Mouse (Mus musculus): ENCODE measurements around the gene Otub2. TPM values are rescaled to one million over a fixed set of nuclear protein-coding genes. Genes with fewer than 3 reads are reported as not detected.

Otub2 gene
- total and polyA plus RNA-seq, 3 experiments: 8.4 to 126 (median 12.3) TPM

DNA sequence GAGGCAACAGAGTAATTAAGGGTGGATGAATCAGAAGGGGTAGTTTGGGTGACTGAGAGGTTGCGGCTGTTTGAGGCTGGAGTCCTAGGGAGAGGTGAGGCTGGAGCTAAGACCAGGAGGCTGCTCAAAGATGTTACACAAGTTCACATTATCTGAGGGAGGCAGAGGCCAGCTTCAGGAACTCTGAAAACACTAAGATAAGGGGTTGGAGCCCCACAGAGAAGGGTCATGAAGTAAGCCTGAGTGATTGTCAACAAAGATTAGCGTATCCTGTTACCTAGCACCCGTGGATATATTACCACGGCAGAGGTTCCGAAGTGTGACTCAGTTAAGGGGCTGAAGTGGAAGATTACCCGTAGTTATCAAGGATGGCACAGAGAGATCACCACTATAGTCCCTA lies 5.0 kb downstream of the Otub2 start (continued):
- TF ChIP-seq USF2 (IDR thresholded peaks at IDR 0.05; ENCODE audit: borderline replicate concordance in 1 of 2, insufficient read depth in 1 of 2, low read depth in 1 of 2, low read length in 2 of 2) (no peak), BHLHE40 (IDR thresholded peaks at IDR 0.05; ENCODE audit: borderline replicate concordance, low read depth, low read length) (peak; percentile 77; the same call in 1 of the 2 replicates), HCFC1 (IDR thresholded peaks at IDR 0.05; ENCODE audit: low read depth, low read length) (peak; percentile 62; the same call in 1 of the 2 replicates), MYB (IDR thresholded peaks at IDR 0.05; ENCODE audit: low read depth, low read length) (0 out of 2 replicates have a peak, but pooled peaks have one; percentile 48), POLR2AphosphoS5 (IDR thresholded peaks at IDR 0.05; ENCODE audit: borderline replicate concordance, low read depth, low read length) (no peak), POLR2A (IDR thresholded peaks at IDR 0.05; ENCODE audit: control insufficient read depth in 1 of 2, insufficient read depth in 1 of 2, low read depth in 1 of 2, low read length in 2 of 2, poor library complexity in 1 of 2) (0 out of 4 replicates have a peak, but pooled peaks of 1 of the 2 experiments have one; percentile 32), MYC (IDR thresholded peaks at IDR 0.05; ENCODE audit: low read depth, low read length) (peak; percentile 41; the same call in 1 of the 2 replicates), ZC3H11A (IDR thresholded peaks at IDR 0.05; ENCODE audit: low read depth, low read length) (no peak), TAL1 (IDR thresholded peaks at IDR 0.05; ENCODE audit: low read length) (peak; percentile 99), POLR2AphosphoS2 (IDR thresholded peaks at IDR 0.05; ENCODE audit: low read length) (peak; percentile 71; the same call in 1 of the 2 replicates), EP300 (IDR thresholded peaks at IDR 0.05; ENCODE audit: low read depth in 1 of 2, low read length in 2 of 2) (peak; percentile 97 to 99), MAX (IDR thresholded peaks at IDR 0.05; ENCODE audit: low read length) (no peak; the same call in 1 of the 2 replicates), CHD1 (IDR thresholded peaks at IDR 0.05; ENCODE audit: low read depth, low read length) (no peak), ZKSCAN1 (IDR thresholded peaks at IDR 0.05; ENCODE audit: low read depth, low read length) (no peak), GATA1 (IDR thresholded peaks at IDR 0.05; ENCODE audit: low read depth, low read length) (peak; percentile 99), ELF1 (IDR thresholded peaks at IDR 0.05; ENCODE audit: low read depth, low read length) (0 out of 2 replicates have a peak, but pooled peaks have one; percentile 33), KAT2A (conservative IDR thresholded peaks at IDR 0.05; ENCODE audit: low read depth, low read length) (no peak), RAD21 (IDR thresholded peaks at IDR 0.05; ENCODE audit: low read depth, low read length) (no peak), RCOR1 (IDR thresholded peaks at IDR 0.05; ENCODE audit: low read depth, low read length) (peak; percentile 93), MAZ (IDR thresholded peaks at IDR 0.05; ENCODE audit: low read depth, low read length) (peak; percentile 84; the same call in 1 of the 2 replicates)

DNA sequence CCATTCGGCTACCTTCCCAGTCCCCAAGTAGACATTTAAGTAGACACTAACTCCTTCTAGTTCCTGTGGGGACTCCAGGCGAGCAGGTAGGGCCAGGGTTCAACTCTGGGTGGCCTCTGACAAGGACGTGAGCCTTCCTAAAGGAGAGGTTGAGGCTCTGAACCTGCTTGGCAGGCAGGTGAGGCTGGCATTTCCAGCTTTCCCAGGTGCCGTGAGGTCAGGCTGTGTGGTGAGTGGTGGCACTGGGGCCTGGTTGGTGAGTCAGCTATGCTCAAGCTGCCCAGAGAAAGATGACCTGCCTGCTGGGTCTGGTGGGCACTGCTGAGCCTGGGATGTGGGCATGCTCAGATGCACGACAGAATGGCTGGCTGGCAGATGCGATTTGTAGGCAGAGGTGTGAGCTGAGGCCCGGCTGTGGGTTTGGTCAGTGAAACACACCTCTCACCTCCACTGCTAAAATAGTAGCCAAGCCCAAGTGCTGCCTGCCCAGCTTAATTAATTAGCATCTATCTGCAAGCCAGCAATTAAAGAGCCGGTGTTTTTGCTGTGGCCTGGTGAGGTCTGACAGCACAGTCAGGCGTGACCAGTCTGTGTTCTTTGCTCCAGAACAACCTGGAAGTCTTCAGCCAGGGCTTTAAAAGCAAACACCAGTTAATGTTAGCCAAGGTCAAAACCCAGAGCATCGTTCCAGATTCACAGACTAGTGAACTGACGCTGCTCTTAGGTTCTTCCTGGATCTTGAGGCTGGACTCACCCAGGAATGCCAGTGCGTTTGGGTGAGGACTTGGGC lies 7.2 kb downstream of the Otub2 start:
- H3K79me2 ChIP-seq (ENCODE audit: control insufficient read depth, insufficient read depth, low read length, poor library complexity): no peaks in the 10 kb centered on the region
- H3K27ac ChIP-seq (ENCODE audit: control insufficient read depth, low read depth, low read length): no peak overlapping the region
- no peaks in the 10 kb centered on the region for H3K27me3 ChIP-seq (ENCODE audit: control insufficient read depth in 1 of 2, insufficient read depth in 2 of 2, low read length in 2 of 2)
- no peak for TF ChIP-seq JUND (IDR thresholded peaks at IDR 0.05; ENCODE audit: low read depth, low read length)
- no peak for TF ChIP-seq NELFE (IDR thresholded peaks at IDR 0.05; ENCODE audit: low read depth, low read length)
- TF ChIP-seq KAT2A (conservative IDR thresholded peaks at IDR 0.05; ENCODE audit: low read depth, low read length): no peak
- no peak for TF ChIP-seq CHD1 (IDR thresholded peaks at IDR 0.05; ENCODE audit: low read depth, low read length)
- TF ChIP-seq POLR2AphosphoS2 (IDR thresholded peaks at IDR 0.05; ENCODE audit: low read length): no peak
- no peak for TF ChIP-seq USF1 (IDR thresholded peaks at IDR 0.05; ENCODE audit: low read depth, low read length)
- TF ChIP-seq TCF12 (IDR thresholded peaks at IDR 0.05; ENCODE audit: low read depth, low read length): no peak
- no peak for TF ChIP-seq TBP (IDR thresholded peaks at IDR 0.05; ENCODE audit: low read depth, low read length)
- no peak for TF ChIP-seq MEF2A (IDR thresholded peaks at IDR 0.05; ENCODE audit: extremely low read depth, insufficient replicate concordance, low read depth, low read length, poor library complexity, severe bottlenecking)
- no peak for TF ChIP-seq NRF1 (IDR thresholded peaks at IDR 0.05; ENCODE audit: insufficient read depth, low read depth, low read length, poor library complexity, severe bottlenecking)
- no peak for TF ChIP-seq POLR2AphosphoS5 (IDR thresholded peaks at IDR 0.05; ENCODE audit: borderline replicate concordance, low read depth, low read length)
- no peak for TF ChIP-seq GABPA (IDR thresholded peaks at IDR 0.05; ENCODE audit: low read depth, low read length)
- TF ChIP-seq HCFC1 (IDR thresholded peaks at IDR 0.05; ENCODE audit: low read depth, low read length): no peak
- TF ChIP-seq BHLHE40 (IDR thresholded peaks at IDR 0.05; ENCODE audit: borderline replicate concordance, low read depth, low read length): no peak
- TF ChIP-seq SIN3A (IDR thresholded peaks at IDR 0.05; ENCODE audit: low read length): no peak
- no peak for TF ChIP-seq USF2 (IDR thresholded peaks at IDR 0.05; ENCODE audit: borderline replicate concordance in 1 of 2, insufficient read depth in 1 of 2, low read depth in 1 of 2, low read length in 2 of 2)
- no peak overlapping the region for H3K4me3 ChIP-seq (ENCODE audit: control insufficient read depth in 1 of 2, insufficient read depth in 1 of 2, low read depth in 2 of 2, low read length in 2 of 2)
- H3K9ac ChIP-seq (ENCODE audit: control insufficient read depth, low read depth, low read length, poor library complexity, severe bottlenecking): no peak overlapping the region
- peaks cover 0 to 23% of the 10 kb centered on the region in 2 experiments; a peak in 3 of 4 replicates for H3K36me3 ChIP-seq (ENCODE audit: control insufficient read depth in 1 of 2, insufficient read depth in 2 of 2, low read length in 2 of 2)
- DNase-seq (ENCODE audit: low read depth, low spot score): no peak
- H3K9me3 ChIP-seq (replicated peaks; ENCODE audit: insufficient read depth, low read length): no peaks in the 10 kb centered on the region
- peaks cover 15 to 30% of the 10 kb centered on the region in 2 experiments for H3K4me1 ChIP-seq (ENCODE audit: control insufficient read depth in 1 of 2, insufficient read depth in 2 of 2, low read length in 2 of 2)

All from MEL (cell line).